Mouse (Mus musculus) stomach, embryonic 16.5 days (tissue): ENCODE measurements at regions not wholly inside any gene's neighbourhood (a gene's known extent, or its start where the extent isn't known, plus 50 kb on each side); places are given as distances from the start of the nearest gene placed in this dataset.

Source experiments
- ATAC-seq: fragments of 200-750 bp; cut with Nextera tagmentation; 2 replicates; pipeline ENCODE4 v1.8.0; 2017; ENCODE audit warnings: moderate number of reproducible peaks, moderate TSS enrichment; ENCODE audit not compliant: insufficient read depth, low FRiP score
- H3K27ac ChIP-seq: fragments of 300-500 bp; sonication (generic); 2 replicates; pipeline ENCODE4 v1.5.1; 2014; ENCODE audit warnings: low read length
- H3K27me3 ChIP-seq: fragments of 300-500 bp; sonication (generic); 2 replicates; pipeline ENCODE4 v1.6.1; 2014; ENCODE audit warnings: low read length, control low read depth, mixed read lengths; ENCODE audit not compliant: control insufficient read depth, insufficient read depth
- H3K36me3 ChIP-seq: fragments of 300-500 bp; sonication (generic); 2 replicates; pipeline ENCODE4 v1.6.1; 2014; ENCODE audit warnings: low read length; ENCODE audit not compliant: control insufficient read depth, insufficient read depth
- H3K4me1 ChIP-seq: fragments of 300-500 bp; sonication (generic); 2 replicates; pipeline ENCODE4 v1.6.1; 2014; ENCODE audit warnings: low read length, control low read depth, mixed read lengths; ENCODE audit not compliant: control insufficient read depth, insufficient read depth
- H3K4me2 ChIP-seq: fragments of 300-500 bp; sonication (generic); 2 replicates; pipeline ENCODE4 v1.6.1; 2014; ENCODE audit warnings: low read depth, low read length, mixed read lengths
- H3K4me3 ChIP-seq: fragments of 300-500 bp; sonication (generic); replicated peaks from 2 replicates; pipeline ENCODE4 v1.5.1; 2014; ENCODE audit warnings: mild to moderate bottlenecking, low read length
- H3K9ac ChIP-seq: fragments of 300-500 bp; sonication (generic); 2 replicates; pipeline ENCODE4 v1.6.1; 2014; ENCODE audit warnings: low read length
- H3K9me3 ChIP-seq: fragments of 300-500 bp; sonication (generic); replicated peaks from 2 replicates; pipeline ENCODE4 v1.6.1; 2016; ENCODE audit warnings: low read length, control low read depth; ENCODE audit not compliant: control insufficient read depth
- WGBS: fragments of 180-500 bp; shearing (Covaris S2); extraction: QIAGEN DNeasy Blood & Tissue Kit; methylation state at CpG from one replicate; pipeline ENCODE4 v1.1.7; 2014; 5-methylcytosine and 5-hydroxymethylcytosine counted together

- Histone ChIP-seq H3K4me2 (no peak overlapping the region), H3K9ac (no peak overlapping the region), H3K4me1 (no peaks in the 10 kb centered on the region), H3K4me3 (no peak overlapping the region), H3K27me3 (no peaks in the 10 kb centered on the region), H3K36me3 (no peaks in the 10 kb centered on the region), H3K9me3 (no peaks in the 10 kb centered on the region), H3K27ac (no peak overlapping the region)
- ATAC-seq, result no peak
- 83% methylated on average over 3 of the region's 3 CpGs for WGBS
These were observed 112.6 kb upstream of the Arg1 start for GRCm38 (mm10) chr10:25039926-25040325.

DNA sequence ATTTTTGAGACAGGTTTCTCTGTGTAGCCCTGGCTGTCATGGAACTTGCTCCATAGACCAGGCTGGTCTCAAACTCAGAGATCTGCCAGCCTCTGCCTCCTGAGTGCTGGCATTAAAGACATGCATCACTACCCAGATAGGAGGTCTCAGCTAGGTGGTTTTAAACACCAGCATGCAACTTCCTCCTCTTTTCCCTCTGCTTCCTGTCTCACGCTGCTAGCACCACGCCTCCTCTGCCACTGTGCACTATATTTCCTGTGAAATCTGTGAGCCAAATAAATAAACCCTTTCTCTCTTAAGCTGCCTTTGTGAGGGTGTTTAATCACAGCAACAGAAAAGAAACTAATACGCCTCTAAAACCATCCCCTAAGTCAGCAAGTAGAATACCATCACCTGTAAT, 109.6 kb upstream of the Arg1 start:
- no peak overlapping the region for H3K4me2 ChIP-seq
- no peak overlapping the region for H3K9ac ChIP-seq
- ATAC-seq, result no peak
- no peaks in the 10 kb centered on the region for H3K27me3 ChIP-seq
- no peaks in the 10 kb centered on the region for H3K9me3 ChIP-seq
- no peak overlapping the region for H3K27ac ChIP-seq
- H3K36me3 ChIP-seq, result no peaks in the 10 kb centered on the region
- WGBS, result 76% methylated on average over 3 of the region's 3 CpGs
- no peaks in the 10 kb centered on the region for H3K4me1 ChIP-seq
- no peak overlapping the region for H3K4me3 ChIP-seq

DNA sequence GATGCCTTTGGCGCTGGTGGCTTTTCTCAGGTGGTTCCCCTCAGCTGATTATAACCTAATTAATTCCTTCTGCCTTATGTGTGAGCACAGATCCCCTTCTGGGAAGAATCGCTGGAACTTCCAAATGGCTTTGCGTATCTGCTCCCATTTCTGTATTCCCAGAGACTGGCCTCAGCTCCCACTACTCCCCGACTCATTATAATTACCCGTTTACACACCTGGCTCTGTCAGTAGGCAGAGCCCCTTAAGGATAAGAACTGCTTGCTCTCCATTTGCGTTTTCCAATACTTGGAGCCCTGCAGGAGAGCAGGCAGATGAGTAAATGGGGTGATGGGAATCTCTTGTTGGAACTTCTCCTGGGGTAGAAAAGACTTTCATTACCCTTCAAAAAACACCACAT, 108.1 kb upstream of the Arg1 start:
- no peak overlapping the region for H3K4me2 ChIP-seq
- H3K4me3 ChIP-seq, result no peak overlapping the region
- H3K9ac ChIP-seq, result no peak overlapping the region
- no peak for ATAC-seq
- no peaks in the 10 kb centered on the region for H3K27me3 ChIP-seq
- H3K4me1 ChIP-seq, result no peaks in the 10 kb centered on the region
- 78% methylated on average over 6 of the region's 6 CpGs for WGBS
- H3K9me3 ChIP-seq, result no peaks in the 10 kb centered on the region
- no peak overlapping the region for H3K27ac ChIP-seq
- H3K36me3 ChIP-seq, result no peaks in the 10 kb centered on the region

- WGBS, result 58% methylated on average over 1 of the region's 1 CpGs
- H3K4me2 ChIP-seq, result no peak overlapping the region
- H3K9ac ChIP-seq, result no peak overlapping the region
- no peaks in the 10 kb centered on the region for H3K4me1 ChIP-seq
- no peaks in the 10 kb centered on the region for H3K27me3 ChIP-seq
- no peak overlapping the region for H3K27ac ChIP-seq
- no peak for ATAC-seq
- no peak overlapping the region for H3K4me3 ChIP-seq
- no peaks in the 10 kb centered on the region for H3K9me3 ChIP-seq
- H3K36me3 ChIP-seq, result no peaks in the 10 kb centered on the region
These were observed 105.3 kb upstream of the Arg1 start for GRCm38 (mm10) chr10:25032625-25033024.

DNA sequence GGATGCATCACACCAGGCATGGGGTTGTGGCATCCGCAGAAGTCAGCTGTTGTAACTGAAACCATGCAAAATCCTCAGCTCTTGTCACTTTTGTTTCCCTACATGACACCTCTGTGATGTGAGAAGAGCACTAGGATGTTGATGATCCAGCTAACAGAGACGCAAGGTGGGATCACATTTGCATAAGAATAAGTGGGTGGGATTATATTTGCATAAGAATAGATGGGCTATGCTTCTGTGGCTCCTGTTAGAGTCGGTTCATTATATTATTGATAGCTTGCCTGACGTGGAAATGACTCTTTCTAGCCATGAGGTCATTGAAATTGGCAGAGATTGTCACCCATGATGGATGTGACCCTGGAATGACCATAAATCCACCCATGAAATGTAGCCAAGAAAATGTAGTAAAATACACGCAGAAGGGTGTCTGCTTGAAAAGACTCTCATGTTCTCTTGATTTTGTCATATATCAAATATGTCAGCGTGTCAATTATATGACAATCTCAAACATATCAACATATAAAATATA, 102.2 kb upstream of the Arg1 start:
- no peak overlapping the region for H3K9ac ChIP-seq
- no peaks in the 10 kb centered on the region for H3K36me3 ChIP-seq
- H3K27me3 ChIP-seq, result no peaks in the 10 kb centered on the region
- H3K4me3 ChIP-seq, result no peak overlapping the region
- no peak overlapping the region for H3K4me2 ChIP-seq
- no peak for ATAC-seq
- 58% methylated on average over 6 of the region's 6 CpGs for WGBS
- no peaks in the 10 kb centered on the region for H3K9me3 ChIP-seq
- H3K4me1 ChIP-seq, result no peaks in the 10 kb centered on the region
- H3K27ac ChIP-seq, result no peak overlapping the region

- 63% methylated on average over 7 of the region's 7 CpGs for WGBS
- H3K27ac ChIP-seq, result no peak overlapping the region
These were observed 96.4 kb upstream of the Arg1 start for GRCm38 (mm10) chr10:25023601-25024157.

GRCm38 (mm10) chr10:25023044-25023540, 95.8 kb upstream of the Arg1 start:
- H3K4me3 ChIP-seq, result no peak overlapping the region
- 78% methylated on average over 4 of the region's 4 CpGs for whole genome bisulfite sequencing
- H3K27me3 ChIP-seq, result no peaks in the 10 kb centered on the region

More at GRCm38 (mm10) chr10:25023601-25024157, 96.4 kb upstream of the Arg1 start:
- H3K27me3 ChIP-seq, result no peaks in the 10 kb centered on the region
- H3K9me3 ChIP-seq, result no peaks in the 10 kb centered on the region
- H3K36me3 ChIP-seq, result no peaks in the 10 kb centered on the region
- H3K4me3 ChIP-seq, result no peak overlapping the region
- H3K9ac ChIP-seq, result no peak overlapping the region
- H3K4me1 ChIP-seq, result no peaks in the 10 kb centered on the region
- no peak for ATAC-seq
- no peak overlapping the region for H3K4me2 ChIP-seq

GRCm38 (mm10) chr10:25018946-25019345, 91.7 kb upstream of the Arg1 start:
- no peak overlapping the region for H3K9ac ChIP-seq
- no peaks in the 10 kb centered on the region for H3K4me1 ChIP-seq
- H3K4me3 ChIP-seq, result no peak overlapping the region
- H3K27ac ChIP-seq, result no peak overlapping the region
- no peak for ATAC-seq
- H3K36me3 ChIP-seq, result no peaks in the 10 kb centered on the region
- no peak overlapping the region for H3K4me2 ChIP-seq
- no peaks in the 10 kb centered on the region for H3K9me3 ChIP-seq
- WGBS, result 63% methylated on average over 2 of the region's 2 CpGs
- no peaks in the 10 kb centered on the region for H3K27me3 ChIP-seq

More at GRCm38 (mm10) chr10:25023044-25023540, 95.8 kb upstream of the Arg1 start:
- Histone ChIP-seq H3K27ac (no peak overlapping the region), H3K9me3 (no peaks in the 10 kb centered on the region), H3K9ac (no peak overlapping the region), H3K4me2 (no peak overlapping the region), H3K36me3 (no peaks in the 10 kb centered on the region), H3K4me1 (no peaks in the 10 kb centered on the region)
- ATAC-seq, result no peak

GRCm38 (mm10) chr10:25017843-25018242, 90.6 kb upstream of the Arg1 start:
- no peak for ATAC-seq
- Histone ChIP-seq H3K27me3 (no peaks in the 10 kb centered on the region), H3K4me2 (no peak overlapping the region), H3K4me1 (no peaks in the 10 kb centered on the region), H3K36me3 (no peaks in the 10 kb centered on the region), H3K4me3 (no peak overlapping the region), H3K9ac (no peak overlapping the region), H3K27ac (no peak overlapping the region), H3K9me3 (no peaks in the 10 kb centered on the region)
- 80% methylated on average over 1 of the region's 1 CpGs for WGBS
